Mouse (Mus musculus) liver, postnatal 0 days (tissue): Measurements from ENCODE around the gene Psapl1.

Source experiments
- CTCF ChIP-seq: sonication (generic); IDR thresholded peaks from 2 replicates; pipeline ENCODE4 v1.5.1; 2016; ENCODE audit warnings: antibody characterized with exemption, low read depth
- EP300 ChIP-seq: IDR thresholded peaks from 2 replicates; pipeline ENCODE4 v1.6.1; 2016; ENCODE audit warnings: antibody characterized with exemption, low read depth, mild to moderate bottlenecking

DNA sequence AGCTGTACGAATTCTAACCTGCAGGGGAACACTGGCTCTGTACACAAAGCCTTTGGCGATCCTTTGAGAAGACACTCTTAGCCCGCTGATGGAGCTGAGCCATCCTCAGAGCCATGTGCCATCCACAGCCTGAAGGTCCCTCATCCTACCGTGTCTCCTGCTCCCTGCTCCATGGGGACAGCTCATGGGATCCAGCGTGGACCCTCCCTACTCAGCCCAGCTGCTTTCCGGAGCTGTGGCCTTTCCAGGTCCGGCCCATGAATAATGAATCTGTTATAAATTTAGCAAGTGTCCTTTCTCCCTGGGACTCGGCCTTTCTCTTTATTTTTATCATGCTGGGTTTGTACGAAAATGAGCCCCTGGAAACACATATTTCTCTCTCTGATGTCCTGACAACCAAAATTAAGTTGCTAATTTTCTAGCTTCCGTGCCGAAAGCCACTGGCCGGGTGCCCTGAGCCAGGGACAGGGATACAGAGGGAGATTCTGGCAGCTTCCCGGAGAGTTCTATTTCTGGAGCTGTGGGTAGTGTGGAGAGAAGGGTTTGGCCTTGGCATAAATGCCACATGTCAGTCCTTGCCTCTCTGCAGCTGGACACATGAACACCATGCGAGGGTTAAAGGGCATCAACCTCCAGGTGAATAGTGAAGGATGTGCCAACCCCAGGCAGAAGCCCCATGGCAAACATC, 34.7 kb upstream of the Psapl1 start:
- TF ChIP-seq CTCF, result no peak
- TF ChIP-seq EP300, result no peak
